Mouse (Mus musculus): ENCODE measurements around the gene Slc44a3. TPM values are rescaled to one million over a fixed set of nuclear protein-coding genes. Genes with fewer than 3 reads are reported as not detected.

Gene Slc44a3
- polyA plus RNA-seq, 1 experiment from 2014 or later = 35.4 TPM

- H3K27ac ChIP-seq = no peak overlapping the region
- 72% methylated on average over 5 of the region's 5 CpGs for WGBS
- H3K4me2 ChIP-seq = no peak overlapping the region
- H3K27me3 ChIP-seq (replicated peaks) = no peaks in the 10 kb centered on the region
- no peak for ATAC-seq (ENCODE audit: insufficient read depth, low FRiP score, low read depth)
- H3K36me3 ChIP-seq = no peaks in the 10 kb centered on the region
- no peak overlapping the region for H3K4me3 ChIP-seq (replicated peaks)
- H3K4me1 ChIP-seq = 0 out of 2 replicates have a peak, but pooled peaks cover 3% of the 10 kb centered on the region
- H3K9me3 ChIP-seq = no peaks in the 10 kb centered on the region
- no peak overlapping the region for H3K9ac ChIP-seq
Measured at GRCm38 (mm10) chr3:121416171-121417154, 115.7 kb downstream of the Slc44a3 start.

- Histone ChIP-seq H3K9me3 (no peaks in the 10 kb centered on the region), H3K27ac (no peak overlapping the region), H3K4me1 (0 out of 2 replicates have a peak, but pooled peaks cover 6% of the 10 kb centered on the region), H3K36me3 (no peaks in the 10 kb centered on the region), H3K27me3 (replicated peaks) (no peaks in the 10 kb centered on the region), H3K4me2 (no peak overlapping the region), H3K9ac (no peak overlapping the region), H3K4me3 (replicated peaks) (no peak overlapping the region)
- no peak for ATAC-seq (ENCODE audit: insufficient read depth, low FRiP score, low read depth)
- 52% methylated on average over 6 of the region's 6 CpGs for WGBS
Measured at GRCm38 (mm10) chr3:121411450-121411849, 120.8 kb downstream of the Slc44a3 start.

Other genes with a start within 250 kb of the Slc44a3 start
- gene Tmem56, start 249.3 kb downstream of the Slc44a3 start, polyA plus RNA-seq (2015; fragmentation: Nextera tagmentation; extraction: Ambion mirVana) = 2.1 and 2.7 TPM in 2 replicates
- gene Alg14, start 240.6 kb downstream of the Slc44a3 start, polyA plus RNA-seq (2015; fragmentation: Nextera tagmentation; extraction: Ambion mirVana) = 44.1 and 44.9 TPM in 2 replicates
- 522 and 525 TPM in 2 replicates for gene Cnn3, start 105.9 kb downstream of the Slc44a3 start, polyA plus RNA-seq (2015; fragmentation: Nextera tagmentation; extraction: Ambion mirVana)
- gene 4930432M17Rik, start 138.4 kb upstream of the Slc44a3 start, polyA plus RNA-seq (2015; fragmentation: Nextera tagmentation; extraction: Ambion mirVana) = not detected in 2 replicates
- gene F3, start 191.1 kb upstream of the Slc44a3 start, polyA plus RNA-seq (2015; fragmentation: Nextera tagmentation; extraction: Ambion mirVana) = 30.9 and 31.5 TPM in 2 replicates